Mouse (Mus musculus): Measurements from ENCODE around the gene Fcho1.
"Not testable (repeated sequence)": the region's sequence is repeated elsewhere in the genome, so short reads cannot be mapped to it uniquely, and the experiment has no call there.

Gene Fcho1

GRCm38 (mm10) chr8:71725122-71725924 is at the start of gene Fcho1:
Gene Fcho1 (minus strand): TSS chr8:71725716.
- peak; percentile 74 for DNase-seq (ENCODE audit: extremely low spot score)

- DNase-seq (ENCODE audit: extremely low spot score), result no peak
Measured at GRCm38 (mm10) chr8:71771336-71771735, 45.8 kb upstream of the Fcho1 start.

- DNase-seq (ENCODE audit: extremely low spot score), result no peak
Measured at GRCm38 (mm10) chr8:71758816-71759215, 33.3 kb upstream of the Fcho1 start.

- not testable (repeated sequence) for DNase-seq (ENCODE audit: extremely low spot score)
Measured at GRCm38 (mm10) chr8:71752881-71753552, 27.5 kb upstream of the Fcho1 start.

GRCm38 (mm10) chr8:71752263-71752662 is 26.7 kb upstream of the Fcho1 start:
- DNase-seq (ENCODE audit: extremely low spot score), result not testable (repeated sequence)

- peak; percentile 26 for DNase-seq (ENCODE audit: extremely low spot score)
Measured at GRCm38 (mm10) chr8:71751337-71751886, 25.9 kb upstream of the Fcho1 start.

- not testable (repeated sequence) for DNase-seq (ENCODE audit: extremely low spot score)
Measured at GRCm38 (mm10) chr8:71749321-71750075, 24.0 kb upstream of the Fcho1 start.

GRCm38 (mm10) chr8:71747082-71747481 is 21.6 kb upstream of the Fcho1 start:
- DNase-seq (ENCODE audit: extremely low spot score), result not testable (repeated sequence)

GRCm38 (mm10) chr8:71745322-71745721 is 19.8 kb upstream of the Fcho1 start:
- DNase-seq (ENCODE audit: extremely low spot score), result no peak

- no peak for DNase-seq (ENCODE audit: extremely low spot score)
Measured at GRCm38 (mm10) chr8:71742783-71743182, 17.3 kb upstream of the Fcho1 start.

- DNase-seq (ENCODE audit: extremely low spot score), result peak; percentile 27
Measured at GRCm38 (mm10) chr8:71741687-71742114, 16.2 kb upstream of the Fcho1 start.

- DNase-seq (ENCODE audit: extremely low spot score), result no peak
Measured at GRCm38 (mm10) chr8:71741226-71741625, 15.7 kb upstream of the Fcho1 start.

- DNase-seq (ENCODE audit: extremely low spot score), result not testable (repeated sequence)
Measured at GRCm38 (mm10) chr8:71738316-71738715, 12.8 kb upstream of the Fcho1 start.

- DNase-seq (ENCODE audit: extremely low spot score), result peak; percentile 29
Measured at GRCm38 (mm10) chr8:71731652-71732230, 6.2 kb upstream of the Fcho1 start.

GRCm38 (mm10) chr8:71728826-71729620 is 3.5 kb upstream of the Fcho1 start:
- DNase-seq (ENCODE audit: extremely low spot score), result peak; percentile 44

GRCm38 (mm10) chr8:71728240-71728785 is 2.8 kb upstream of the Fcho1 start:
- peak; percentile 54 for DNase-seq (ENCODE audit: extremely low spot score)

- no peak for DNase-seq (ENCODE audit: extremely low spot score)
Measured at GRCm38 (mm10) chr8:71724389-71724788, 1.1 kb downstream of the Fcho1 start.

GRCm38 (mm10) chr8:71723047-71723551 is 2.4 kb downstream of the Fcho1 start:
- no peak for DNase-seq (ENCODE audit: extremely low spot score)

- DNase-seq (ENCODE audit: extremely low spot score), result peak; percentile 73
Measured at GRCm38 (mm10) chr8:71719928-71720457, 5.5 kb downstream of the Fcho1 start.

GRCm38 (mm10) chr8:71719218-71719617 is 6.3 kb downstream of the Fcho1 start:
- DNase-seq (ENCODE audit: extremely low spot score), result no peak

Data from embryo, embryonic 9.5 days (tissue).